ENCODE assay signal across 8 mouse cellular contexts in genomic region chr3:100681448-100682092, GRCm38 (mm10). TPM values are rescaled to one million over a fixed set of nuclear protein-coding genes. Genes with fewer than 3 reads are reported as not detected.
DNase-seq lines count a peak whose midpoint lies in the region; ATAC-seq and TF ChIP-seq lines count a peak whose summit lies in the region.

No protein-coding gene starts in this region.

- peaks cover 18% of the 10 kb centered on the region for H3K36me3 ChIP-seq in erythroblast, embryonic 14.5 days (ENCODE audit: control insufficient read depth)
- no peaks in the 10 kb centered on the region for H3K36me3 ChIP-seq in hindbrain, embryonic 12.5 days

- H3K4me1 ChIP-seq in erythroblast, embryonic 14.5 days (ENCODE audit: control insufficient read depth) = peaks cover 58% of the 10 kb centered on the region
- H3K4me1 ChIP-seq in cortical plate, adult 2 months (ENCODE audit: control insufficient read depth, insufficient read depth, low read length) = peaks cover 3% of the 10 kb centered on the region; the same call in 1 of the 2 replicates
- peaks cover 27% of the 10 kb centered on the region for H3K4me1 ChIP-seq in hindbrain, embryonic 12.5 days

- no peak for ATAC-seq in erythroblast, adult 5-6 weeks (replicated peaks; ENCODE audit: low FRiP score, poor library complexity, severe bottlenecking)
- no peak for ATAC-seq in hindbrain, embryonic 12.5 days (ENCODE audit: low FRiP score)
- ATAC-seq in erythroid progenitor cell, adult 5-6 weeks (replicated peaks; ENCODE audit: low FRiP score, poor library complexity, severe bottlenecking) = no peak

- peak; percentile 21 for DNase-seq in lung, postnatal 36 days
- no peak for DNase-seq in urinary bladder, postnatal 14 days (ENCODE audit: low spot score)
- no peak for DNase-seq in kidney, adult 11 months

- peak overlapping the region; percentile 41; the same call in 1 of the 2 replicates for H3K9ac ChIP-seq in hindbrain, embryonic 12.5 days

- H3K4me2 ChIP-seq in hindbrain, embryonic 12.5 days (replicated peaks) = peak overlapping the region; percentile 86

- TF ChIP-seq POLR2A in cortical plate, adult 2 months (IDR thresholded peaks at IDR 0.05; ENCODE audit: extremely low read depth, insufficient read depth, low read length) = no peak

- no peaks in the 10 kb centered on the region for H3K9me3 ChIP-seq in erythroblast, embryonic 14.5 days (ENCODE audit: control insufficient read depth, low read length)
- no peaks in the 10 kb centered on the region for H3K9me3 ChIP-seq in hindbrain, embryonic 12.5 days (replicated peaks)

- peak overlapping the region; percentile 88 for H3K4me3 ChIP-seq in erythroblast, embryonic 14.5 days (replicated peaks)
- peak overlapping the region; percentile 47 for H3K4me3 ChIP-seq in cortical plate, adult 2 months (ENCODE audit: insufficient read depth, low read length)
- peak overlapping the region; percentile 21 for H3K4me3 ChIP-seq in hindbrain, embryonic 12.5 days

- 14% methylated on average over 11 of the region's 11 CpGs for WGBS in hindbrain, embryonic 12.5 days

- no peaks in the 10 kb centered on the region for H3K27me3 ChIP-seq in erythroblast, embryonic 14.5 days (ENCODE audit: control insufficient read depth)
- no peaks in the 10 kb centered on the region for H3K27me3 ChIP-seq in hindbrain, embryonic 12.5 days

- TF ChIP-seq CTCF in cortical plate, adult 2 months (IDR thresholded peaks at IDR 0.05; ENCODE audit: extremely low read depth, insufficient read depth, low read length) = no peak

- no peak overlapping the region for H3K27ac ChIP-seq in cortical plate, adult 2 months (ENCODE audit: insufficient read depth, low read length)
- H3K27ac ChIP-seq in hindbrain, embryonic 12.5 days = no peak overlapping the region

RNA-seq across cellular contexts. Expression of gene Man1a2, which starts 3.7 kb away (rescaled TPM):
- 5.3 and 6.0 TPM in 2 replicates for polyA plus RNA-seq in erythroblast, embryonic 14.5 days (2012)
- 5.6 and 6.1 TPM in 2 replicates for total RNA-seq in erythroblast, adult 5-6 weeks (2015; ENCODE audit: low replicate concordance)
- total RNA-seq in erythroblast, adult 5-6 weeks (2017; ENCODE audit: low replicate concordance) = 30.0 and 31.8 TPM in 2 replicates
- polyA plus RNA-seq in cortical plate, adult 2 months (2012; rRNA removed) = 39.1 and 39.8 TPM in 2 replicates
- 70.0 and 79.4 TPM in 2 replicates for polyA plus RNA-seq in hindbrain, embryonic 12.5 days (2016; fragmentation: Nextera tagmentation; extraction: Ambion mirVana)
- 14.8 and 62.5 TPM in 2 replicates for total RNA-seq in erythroid progenitor cell, adult 5-6 weeks (2015; ENCODE audit: low replicate concordance)
- total RNA-seq in erythroid progenitor cell, adult 5-6 weeks (2017; ENCODE audit: low replicate concordance) = 49.2 and 52.1 TPM in 2 replicates

Comparison
In these comparisons a context has a peak if more than half of its experiments do, and no peak if none do; other contexts are left out.
1. H3K4me3 ChIP-seq: peak in every context shown above with its lines; median percentile 88 in erythroblast, embryonic 14.5 days; 47 in cortical plate, adult 2 months; 21 in hindbrain, embryonic 12.5 days.